Mouse (Mus musculus) heart, embryonic 12.5 days (tissue): Measurements from ENCODE around the gene Tent5a. TPM values are rescaled to one million over a fixed set of nuclear protein-coding genes. Genes with fewer than 3 reads are reported as not detected.

ENCODE experiments used
- ATAC-seq: fragments of 200-750 bp; cut with Nextera tagmentation; 2 replicates; pipeline ENCODE4 v1.8.0; 2017; ENCODE audit warnings: moderate TSS enrichment, moderate library complexity; ENCODE audit not compliant: insufficient number of reproducible peaks, low FRiP score
- H3K27ac ChIP-seq: fragments of 300-500 bp; sonication (generic); 2 replicates; pipeline ENCODE4 v1.5.1; 2016; ENCODE audit warnings: mild to moderate bottlenecking, moderate library complexity; ENCODE audit not compliant: poor library complexity, severe bottlenecking
- H3K27me3 ChIP-seq: fragments of 300-500 bp; sonication (generic); replicated peaks from 2 replicates; pipeline ENCODE4 v1.6.1; 2016; ENCODE audit warnings: mild to moderate bottlenecking, moderate library complexity
- H3K36me3 ChIP-seq: fragments of 300-500 bp; sonication (generic); 2 replicates; pipeline ENCODE4 v1.6.1; 2016; ENCODE audit warnings: mild to moderate bottlenecking, moderate library complexity
- H3K4me1 ChIP-seq: fragments of 300-500 bp; sonication (generic); replicated peaks from 2 replicates; pipeline ENCODE4 v1.6.1; 2016; ENCODE audit warnings: mild to moderate bottlenecking
- H3K4me2 ChIP-seq: fragments of 300-500 bp; sonication (generic); 2 replicates; pipeline ENCODE4 v1.6.1; 2016; ENCODE audit warnings: mild to moderate bottlenecking, moderate library complexity
- H3K4me3 ChIP-seq: fragments of 300-500 bp; sonication (generic); 2 replicates; pipeline ENCODE4 v1.5.1; 2016; ENCODE audit warnings: mild to moderate bottlenecking
- H3K9ac ChIP-seq: fragments of 300-500 bp; sonication (generic); 2 replicates; pipeline ENCODE4 v1.6.1; 2016; ENCODE audit warnings: mild to moderate bottlenecking, moderate library complexity
- H3K9me3 ChIP-seq: fragments of 300-500 bp; sonication (generic); replicated peaks from 2 replicates; pipeline ENCODE4 v1.6.1; 2016; ENCODE audit warnings: mild to moderate bottlenecking, moderate library complexity
- WGBS: fragments of 180-500 bp; shearing (Covaris S2); methylation state at CpG from one replicate; pipeline ENCODE4 v1.1.7; 2016; 5-methylcytosine and 5-hydroxymethylcytosine counted together
- polyA plus RNA-seq: library from polyadenylated mRNA; unstranded; fragments of >200 nt; fragmentation: Nextera tagmentation; extraction: Ambion mirVana; gene quantifications from 2 replicates; pipeline ENCODE4 v1.2.1, GENCODE M21; 2016

Gene Tent5a
- polyA plus RNA-seq, 1 experiment from 2014 or later, result 9.8 TPM

DNA sequence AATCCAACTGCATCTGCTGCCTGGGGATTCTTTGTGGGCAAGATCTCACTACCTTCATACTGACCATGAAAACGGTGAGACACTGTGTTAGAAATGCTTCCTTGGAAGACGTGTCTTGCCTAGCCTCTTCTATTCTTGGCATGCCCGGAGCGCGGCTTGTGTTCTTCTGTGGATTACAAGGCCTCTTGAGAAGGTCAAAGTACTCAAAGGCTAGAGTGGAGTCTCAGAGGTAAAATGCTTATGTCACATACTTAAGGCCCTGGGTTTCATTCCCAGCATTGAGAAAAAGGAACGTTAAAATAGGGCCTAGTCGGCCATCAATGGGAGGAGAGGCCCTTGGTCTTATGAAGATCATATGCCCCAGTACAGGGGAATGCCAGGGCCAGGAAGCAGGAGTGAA lies 8.9 kb upstream of the Tent5a start:
- ATAC-seq, result no peak
- 64% methylated on average over 7 of the region's 7 CpGs for WGBS
- Histone ChIP-seq H3K36me3 (no peaks in the 10 kb centered on the region), H3K9me3 (no peaks in the 10 kb centered on the region), H3K27ac (no peak overlapping the region), H3K27me3 (no peaks in the 10 kb centered on the region), H3K9ac (no peak overlapping the region), H3K4me3 (no peak overlapping the region), H3K4me1 (no peaks in the 10 kb centered on the region), H3K4me2 (no peak overlapping the region)

DNA sequence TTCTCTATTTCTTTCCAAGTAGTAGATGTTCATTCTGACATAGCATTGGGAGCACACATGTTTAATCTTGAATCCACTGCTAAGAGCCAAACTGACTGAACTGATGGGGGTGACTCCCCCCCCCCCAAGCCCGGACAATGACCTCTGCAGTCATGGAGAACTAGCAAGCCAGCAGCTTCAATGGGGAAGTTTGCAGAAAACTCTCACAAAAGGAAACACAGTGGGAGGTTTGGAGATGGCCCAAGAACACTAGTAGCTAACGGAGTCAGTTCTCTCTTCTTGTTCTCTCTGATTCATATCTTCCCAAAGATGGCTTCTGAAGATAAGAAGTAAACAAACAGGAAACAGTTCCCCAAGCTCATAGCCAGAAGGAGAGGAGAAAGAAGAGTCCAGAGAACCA lies 4.4 kb upstream of the Tent5a start:
- H3K27me3 ChIP-seq, result no peaks in the 10 kb centered on the region
- no peaks in the 10 kb centered on the region for H3K36me3 ChIP-seq
- ATAC-seq, result no peak
- 83% methylated on average over 2 of the region's 2 CpGs for WGBS
- H3K4me3 ChIP-seq, result no peak overlapping the region
- no peak overlapping the region for H3K9ac ChIP-seq
- H3K4me1 ChIP-seq, result no peaks in the 10 kb centered on the region
- H3K4me2 ChIP-seq, result no peak overlapping the region
- no peak overlapping the region for H3K27ac ChIP-seq
- H3K9me3 ChIP-seq, result no peaks in the 10 kb centered on the region

DNA sequence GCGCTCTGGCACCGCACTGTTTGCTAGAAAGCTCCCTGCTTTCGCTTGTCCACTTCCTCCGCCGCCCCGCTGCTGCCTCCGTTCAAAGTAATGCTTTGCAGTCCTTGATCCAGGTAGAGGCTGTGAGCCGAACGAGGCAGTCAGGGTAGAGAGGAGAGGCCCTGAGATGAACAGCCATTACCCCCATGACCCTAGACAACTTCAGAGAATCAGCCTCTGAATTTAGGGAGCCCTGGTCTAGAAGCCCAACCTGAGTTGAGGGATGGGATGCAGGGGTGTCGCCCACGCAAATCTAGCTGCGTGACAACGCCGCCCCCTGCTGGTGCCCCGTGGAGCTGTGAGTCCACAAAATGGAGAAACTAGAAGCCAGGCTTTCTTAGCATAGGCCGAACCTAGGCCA lies 1.1 kb upstream of the Tent5a start:
- Histone ChIP-seq H3K27me3 (no peaks in the 10 kb centered on the region), H3K4me2 (peak overlapping the region; percentile 87), H3K9ac (peak overlapping the region; percentile 80), H3K36me3 (no peaks in the 10 kb centered on the region), H3K9me3 (no peaks in the 10 kb centered on the region), H3K4me1 (no peaks in the 10 kb centered on the region), H3K27ac (peak overlapping the region; percentile 79), H3K4me3 (peak overlapping the region; percentile 64)
- WGBS, result 2% methylated on average over 16 of the region's 16 CpGs
- ATAC-seq, result peak; percentile 43

DNA sequence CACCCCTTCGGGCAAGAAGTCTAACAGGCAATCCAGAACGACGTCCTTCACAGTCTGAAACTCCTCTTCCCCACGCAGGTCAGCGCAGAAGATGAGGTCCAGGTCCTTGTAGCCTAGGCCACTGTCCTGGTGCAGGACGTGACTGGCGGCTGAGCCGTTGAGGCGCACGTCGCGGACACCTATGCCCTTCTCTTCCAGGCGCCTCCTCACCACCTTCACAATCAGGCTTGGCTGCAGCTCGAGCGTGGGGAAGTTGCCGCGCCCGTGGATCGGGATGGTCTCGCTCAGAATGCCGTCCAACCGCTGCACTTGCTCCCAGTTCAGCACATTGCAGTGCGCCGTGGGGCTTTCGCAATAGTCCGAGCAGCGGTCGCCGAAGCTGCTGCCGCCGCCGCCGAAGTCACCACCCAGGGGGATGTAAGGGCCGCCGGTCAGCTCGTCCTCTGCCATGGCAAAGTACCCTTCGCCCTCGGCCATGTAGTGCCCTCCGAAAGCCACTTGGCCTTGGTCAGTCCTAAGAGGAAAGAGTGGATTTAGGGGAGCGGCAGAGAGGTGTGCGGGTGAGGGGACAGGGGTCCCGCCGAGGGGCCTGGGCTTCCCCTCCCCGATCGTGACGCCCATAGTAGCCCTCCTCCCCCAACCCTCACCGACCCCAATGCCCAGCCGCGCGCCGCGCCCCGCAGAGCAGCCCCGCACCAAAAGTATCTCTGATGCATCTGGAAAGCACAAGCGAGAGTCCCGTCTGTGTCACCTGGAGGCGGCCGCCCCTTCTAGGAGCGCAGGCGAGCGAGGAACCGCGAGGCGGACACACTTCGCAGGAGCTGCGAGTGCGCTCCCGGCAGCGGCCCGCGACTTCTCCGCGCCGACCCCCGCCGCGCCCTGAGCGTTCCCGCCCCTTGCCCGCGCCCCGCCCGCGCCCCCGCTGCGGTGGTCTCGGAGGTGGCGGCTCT lies 581 bp downstream of the Tent5a start:
- Histone ChIP-seq H3K4me1 (peaks cover 8% of the 10 kb centered on the region), H3K4me2 (peak overlapping the region; percentile 87), H3K9ac (peak overlapping the region; percentile 76), H3K27me3 (no peaks in the 10 kb centered on the region), H3K27ac (peak overlapping the region; percentile 79), H3K36me3 (0 out of 2 replicates have a peak, but pooled peaks cover 6% of the 10 kb centered on the region), H3K4me3 (peak overlapping the region; percentile 64), H3K9me3 (no peaks in the 10 kb centered on the region)
- WGBS, result under 1% methylated on average over 74 of the region's 88 CpGs
- peak; percentile 49 for ATAC-seq

DNA sequence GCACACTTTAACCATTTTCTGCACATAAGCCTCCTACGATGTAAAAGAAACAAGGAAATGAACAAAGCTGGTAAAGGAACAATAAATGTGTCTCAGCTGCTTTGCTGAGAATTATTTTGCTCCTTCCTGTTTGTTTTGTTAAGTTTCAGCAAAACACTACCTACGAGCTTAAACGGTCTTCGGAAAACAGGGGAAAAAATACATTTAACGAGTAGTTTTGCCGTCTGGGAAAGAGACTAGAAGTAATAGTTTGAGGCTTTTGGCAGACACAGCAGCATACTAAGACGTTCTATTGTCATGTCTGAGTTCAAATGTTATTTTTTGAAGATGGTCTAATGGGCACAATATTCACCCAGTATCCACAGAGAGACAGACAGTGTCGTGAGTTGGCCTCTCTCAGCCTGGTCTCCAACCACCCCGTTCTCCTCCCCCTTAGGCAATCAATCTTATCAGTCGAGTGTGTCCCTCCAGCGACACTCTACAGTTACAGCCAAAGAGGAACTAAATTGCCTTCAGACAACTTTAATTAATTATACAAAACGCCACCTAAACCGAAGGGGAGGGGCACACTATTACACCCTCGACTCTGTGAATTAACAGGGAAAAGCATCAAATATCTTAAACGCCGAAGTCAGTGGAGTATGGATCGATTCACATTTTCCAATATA lies 1.8 kb downstream of the Tent5a start:
- Histone ChIP-seq H3K27ac (peak overlapping the region; percentile 50; the same call in 1 of the 2 replicates), H3K27me3 (no peaks in the 10 kb centered on the region), H3K4me3 (peak overlapping the region; percentile 64), H3K36me3 (peaks cover 9% of the 10 kb centered on the region; the same call in 1 of the 2 replicates), H3K9me3 (no peaks in the 10 kb centered on the region), H3K9ac (peak overlapping the region; percentile 76), H3K4me2 (peak overlapping the region; percentile 87), H3K4me1 (peaks cover 9% of the 10 kb centered on the region)
- ATAC-seq, result no peak
- WGBS, result 30% methylated on average over 17 of the region's 17 CpGs

DNA sequence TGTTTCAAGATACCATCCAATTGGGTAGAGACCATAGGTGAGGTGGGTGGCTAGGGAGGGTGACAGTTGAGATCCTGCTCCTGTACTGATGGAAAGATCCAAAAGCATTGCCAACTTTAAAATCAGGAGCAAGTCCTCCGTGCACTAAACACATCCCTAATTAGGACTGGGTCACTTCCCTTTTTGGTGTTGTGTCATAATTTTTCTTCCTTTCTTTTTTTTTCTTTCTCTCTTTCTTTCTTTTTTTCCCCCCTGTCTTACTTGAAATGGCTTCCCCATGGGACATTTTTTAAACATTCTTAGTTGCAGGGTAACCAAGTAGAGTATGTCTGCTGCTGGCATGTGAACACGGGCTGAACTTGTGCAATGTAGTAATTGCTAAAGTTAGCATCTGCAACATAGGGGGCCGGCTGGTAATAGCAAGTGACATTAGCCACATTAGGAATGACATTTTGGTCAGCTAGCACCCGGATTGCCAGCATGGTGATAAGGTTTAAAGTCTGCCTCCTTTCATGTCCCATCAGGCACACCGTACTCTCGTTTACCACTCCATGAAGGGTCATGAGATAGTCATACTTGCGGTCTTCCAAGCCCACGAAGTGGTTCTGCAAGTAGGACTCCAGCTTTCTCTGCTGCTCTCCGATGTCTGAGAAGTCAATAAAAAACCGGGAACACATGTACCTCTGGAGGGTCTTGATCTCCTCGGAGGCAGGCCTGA lies 2.8 kb downstream of the Tent5a start:
- 43% methylated on average over 11 of the region's 11 CpGs for WGBS
- Histone ChIP-seq H3K4me2 (peak overlapping the region; percentile 87), H3K4me3 (peak overlapping the region; percentile 64), H3K9ac (peak overlapping the region; percentile 76; the same call in 1 of the 2 replicates), H3K36me3 (peaks cover 9% of the 10 kb centered on the region; the same call in 1 of the 2 replicates), H3K27ac (peak overlapping the region; percentile 50), H3K9me3 (no peaks in the 10 kb centered on the region), H3K4me1 (peaks cover 9% of the 10 kb centered on the region), H3K27me3 (no peaks in the 10 kb centered on the region)
- no peak for ATAC-seq

DNA sequence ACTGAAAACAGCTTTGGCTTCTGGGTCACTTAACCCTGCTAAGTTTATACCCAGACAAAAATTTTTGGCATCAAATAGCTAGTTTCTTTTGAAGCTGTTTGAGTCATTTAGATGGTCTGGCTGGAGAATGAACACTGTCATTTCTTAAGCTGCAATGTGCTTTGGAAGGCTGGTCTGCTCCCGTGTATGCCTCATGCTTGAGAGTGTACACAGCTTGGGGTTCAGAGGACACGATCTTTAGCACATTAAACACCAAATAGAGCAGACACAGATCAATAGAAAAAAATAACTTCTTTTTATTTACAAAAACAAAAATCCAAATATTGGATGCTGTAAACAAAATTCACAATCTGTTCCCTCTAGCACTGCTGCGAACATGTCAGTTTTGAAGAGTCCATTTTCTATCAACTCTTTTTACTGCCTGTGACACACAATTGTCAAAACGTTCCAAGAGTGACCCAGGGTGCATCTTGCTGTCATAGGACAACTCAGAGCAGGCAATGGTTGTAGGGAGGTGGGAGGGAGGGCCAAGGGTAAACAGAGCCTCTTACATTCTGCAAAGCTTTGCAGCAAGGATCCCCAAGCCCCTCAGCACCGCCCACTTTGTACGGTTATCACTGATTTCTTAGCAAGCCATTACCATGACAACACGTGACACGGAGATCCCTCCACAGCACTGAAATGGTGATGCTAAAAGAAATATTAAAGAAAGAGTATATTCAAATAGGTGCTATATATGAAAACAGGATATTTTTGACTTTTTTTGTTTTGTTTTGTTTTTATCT lies 6.8 kb downstream of the Tent5a start:
- H3K27me3 ChIP-seq, result no peaks in the 10 kb centered on the region
- WGBS, result 74% methylated on average over 8 of the region's 8 CpGs
- no peaks in the 10 kb centered on the region for H3K9me3 ChIP-seq
- H3K36me3 ChIP-seq, result peaks cover 9% of the 10 kb centered on the region; the same call in 1 of the 2 replicates
- no peak overlapping the region for H3K9ac ChIP-seq
- no peak overlapping the region for H3K27ac ChIP-seq
- no peak for ATAC-seq
- H3K4me1 ChIP-seq, result peaks cover 9% of the 10 kb centered on the region
- H3K4me2 ChIP-seq, result no peak overlapping the region
- no peak overlapping the region for H3K4me3 ChIP-seq

DNA sequence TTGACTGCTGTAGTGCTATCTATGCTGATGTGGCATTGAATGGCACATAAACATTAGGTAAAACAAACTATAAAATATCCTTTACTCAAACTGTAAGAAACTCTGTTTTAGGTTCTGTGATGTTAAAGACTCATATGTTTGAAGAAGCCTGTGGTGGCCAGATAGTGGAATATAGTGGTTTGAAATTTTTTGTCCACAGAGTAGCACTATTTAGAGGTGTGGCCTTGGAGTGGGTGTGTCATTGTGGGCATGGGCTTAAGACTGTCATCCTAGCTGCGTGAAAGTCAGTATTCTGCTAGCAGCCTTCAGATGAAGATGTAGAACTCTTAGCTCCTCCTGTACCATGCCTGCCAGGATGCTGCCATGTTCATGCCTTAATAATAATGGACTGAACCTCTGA lies 11.0 kb downstream of the Tent5a start:
- peaks cover 3% of the 10 kb centered on the region; the same call in 1 of the 2 replicates for H3K36me3 ChIP-seq
- no peak overlapping the region for H3K9ac ChIP-seq
- WGBS, result 44% methylated on average over 1 of the region's 1 CpGs
- H3K4me3 ChIP-seq, result no peak overlapping the region
- no peaks in the 10 kb centered on the region for H3K4me1 ChIP-seq
- no peak overlapping the region for H3K4me2 ChIP-seq
- no peak for ATAC-seq
- no peaks in the 10 kb centered on the region for H3K9me3 ChIP-seq
- no peaks in the 10 kb centered on the region for H3K27me3 ChIP-seq
- H3K27ac ChIP-seq, result no peak overlapping the region

DNA sequence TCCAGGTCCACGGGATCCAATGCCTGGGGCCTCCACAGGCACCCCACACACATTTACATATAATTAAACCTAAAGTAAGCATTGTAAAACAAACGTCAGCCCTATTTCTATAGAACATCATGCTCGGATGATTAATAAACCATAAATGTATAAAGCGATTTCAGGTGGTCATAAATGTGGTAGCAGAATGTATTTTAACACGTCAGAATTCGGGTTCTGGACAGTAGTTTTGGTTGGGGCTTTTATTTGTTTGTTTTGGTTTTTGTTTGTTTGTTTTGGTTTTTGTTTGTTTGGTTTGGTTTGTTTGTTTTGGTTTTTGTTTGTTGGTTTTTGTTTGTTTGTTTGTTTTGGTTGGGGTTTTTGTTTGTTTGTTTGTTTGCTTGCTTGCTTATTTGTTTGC lies 14.7 kb downstream of the Tent5a start, which contains the start of gene Gm11114:
TSS of gene Gm11114 (plus strand) at position 301 of the 400 bp plus-strand sequence.
- no peak within 1 kb of the TSS for H3K9ac ChIP-seq
- 78% methylated on average over 6 of the region's 6 CpGs for WGBS

DNA sequence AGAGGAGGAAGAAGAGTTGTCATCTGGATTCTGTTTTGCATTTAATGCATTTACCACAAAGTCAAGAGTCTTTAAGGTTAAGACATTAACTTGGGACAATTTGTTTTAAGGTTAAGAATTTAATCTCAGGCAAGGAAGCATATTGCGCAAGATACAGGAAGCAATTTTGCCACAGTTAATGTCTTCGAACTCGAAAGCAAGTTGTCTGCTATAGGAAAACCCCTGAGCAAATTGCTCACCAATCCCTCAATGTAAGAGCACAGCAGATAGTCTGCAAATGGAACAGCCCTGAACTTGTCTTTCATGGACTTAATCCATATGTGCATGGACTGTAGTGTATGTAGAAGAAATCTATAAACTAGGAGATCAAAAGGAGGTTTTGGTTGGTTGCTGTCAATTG lies 23.8 kb downstream of the Tent5a start:
- Histone ChIP-seq H3K9me3 (no peaks in the 10 kb centered on the region), H3K27me3 (no peaks in the 10 kb centered on the region)
- 91% methylated on average over 3 of the region's 3 CpGs for WGBS

More for the DNA sequence above, 14.7 kb downstream of the Tent5a start, which contains the start of gene Gm11114:
- no peak within 1 kb of the TSS for H3K4me2 ChIP-seq
- no peak within 1 kb of the TSS for H3K4me3 ChIP-seq
- ATAC-seq, result no peak
- no peaks in the 10 kb centered on the region for H3K4me1 ChIP-seq
- no peaks in the 10 kb centered on the region for H3K9me3 ChIP-seq
- no peak within 1 kb of the TSS for H3K27ac ChIP-seq
- no peaks in the 10 kb centered on the region for H3K27me3 ChIP-seq
- H3K36me3 ChIP-seq, result no peaks in the 10 kb centered on the region

More for the DNA sequence above, 23.8 kb downstream of the Tent5a start:
- H3K9ac ChIP-seq, result no peak overlapping the region
- no peak overlapping the region for H3K4me2 ChIP-seq
- no peak for ATAC-seq
- no peaks in the 10 kb centered on the region for H3K4me1 ChIP-seq
- H3K36me3 ChIP-seq, result no peaks in the 10 kb centered on the region
- H3K27ac ChIP-seq, result no peak overlapping the region
- H3K4me3 ChIP-seq, result no peak overlapping the region
